Mouse (Mus musculus): ENCODE measurements around the gene Sparcl1.

DNA sequence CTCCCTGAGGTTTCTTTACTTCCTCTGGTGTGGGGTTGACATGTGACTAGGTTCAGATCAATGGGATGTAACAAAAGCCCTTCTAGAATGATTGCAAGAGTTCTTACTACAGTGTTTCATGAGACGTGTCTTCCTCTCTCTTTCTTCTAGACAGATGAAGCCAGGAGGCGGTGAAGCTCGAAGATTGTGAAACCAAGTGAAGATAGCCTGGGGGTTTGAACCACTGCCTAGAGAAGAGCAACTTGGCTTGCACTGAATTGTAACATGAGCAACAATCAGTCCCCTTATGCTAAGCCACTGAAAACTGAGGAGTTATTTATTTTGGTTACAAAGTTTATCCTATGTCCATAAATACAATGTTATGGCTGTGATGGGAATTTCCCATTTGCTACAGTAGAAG, 47.0 kb upstream of the Sparcl1 start:
- TF ChIP-seq CTCF (IDR thresholded peaks at IDR 0.05; ENCODE audit: low read depth, low read length) (no peak), POLR2A (IDR thresholded peaks at IDR 0.05; ENCODE audit: borderline replicate concordance, low read depth, low read length) (no peak)

Measured in bone marrow macrophage, adult 2 months (primary cell).